Mouse (Mus musculus): ENCODE measurements at regions not wholly inside any gene's neighbourhood (a gene's known extent, or its start where the extent isn't known, plus 50 kb on each side); places are given as distances from the start of the nearest gene placed in this dataset.

- no peaks in the 10 kb centered on the region for H3K9me3 ChIP-seq (ENCODE audit: control insufficient read depth)
- no peak overlapping the region for H3K27ac ChIP-seq (ENCODE audit: low read depth, low read length)
- H3K4me1 ChIP-seq (replicated peaks; ENCODE audit: control insufficient read depth, insufficient read depth, low read length): no peaks in the 10 kb centered on the region
- no peak overlapping the region for H3K4me3 ChIP-seq (ENCODE audit: low read depth, low read length)
- H3K4me2 ChIP-seq (replicated peaks; ENCODE audit: low read depth): no peak overlapping the region
- H3K27me3 ChIP-seq (replicated peaks; ENCODE audit: control insufficient read depth, insufficient read depth, low read length): no peaks in the 10 kb centered on the region
- no peak for ATAC-seq
- H3K9ac ChIP-seq (ENCODE audit: low read depth, low read length): no peak overlapping the region
- no peaks in the 10 kb centered on the region for H3K36me3 ChIP-seq (ENCODE audit: control insufficient read depth, insufficient read depth)
- 56% methylated on average over 11 of the region's 11 CpGs for WGBS
- no peak for TF ChIP-seq CTCF (IDR thresholded peaks at IDR 0.05; ENCODE audit: low read depth)
These were observed 188.6 kb upstream of the Zmiz1 start for GRCm38 (mm10) chr14:25270227-25270876.

DNA sequence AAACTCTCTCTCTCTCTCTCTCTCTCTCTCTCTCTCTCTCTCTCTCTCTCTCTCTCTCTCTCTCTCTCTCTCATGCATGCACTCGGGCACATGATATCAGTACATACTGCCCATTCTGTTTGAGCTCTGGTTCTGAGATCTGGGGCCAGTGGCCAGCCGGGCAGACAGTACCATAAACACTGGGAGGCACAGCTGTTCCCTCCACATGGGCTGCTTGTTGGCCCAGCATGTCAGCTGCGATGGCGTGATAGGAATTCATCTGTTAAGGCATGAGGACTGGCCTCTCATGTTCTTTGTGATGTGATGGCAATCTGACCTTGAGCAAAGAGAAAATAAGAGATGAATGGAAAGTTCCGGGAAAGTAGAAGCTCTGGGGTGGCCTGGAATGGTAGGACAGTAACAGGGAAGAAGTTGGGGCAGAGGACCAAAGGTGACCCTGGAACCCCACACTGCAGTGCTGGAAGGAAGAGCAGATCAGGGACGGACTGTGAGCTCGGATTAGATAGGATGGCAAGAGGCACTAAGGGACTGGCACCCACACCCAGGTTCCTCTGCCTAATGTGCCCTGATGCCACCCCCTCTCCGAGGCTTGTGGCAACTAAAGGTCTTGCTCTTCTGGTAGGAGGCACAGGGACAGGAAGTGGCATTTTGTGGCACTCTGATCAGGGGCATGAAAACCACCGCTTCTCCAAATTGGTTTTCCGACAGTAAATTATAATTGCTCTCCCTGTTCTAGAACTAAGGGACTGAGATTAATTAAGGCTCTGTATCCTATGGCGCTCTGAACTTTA is 186.4 kb upstream of the Zmiz1 start:
- Histone ChIP-seq H3K27me3 (replicated peaks; ENCODE audit: control insufficient read depth, insufficient read depth, low read length) (no peaks in the 10 kb centered on the region), H3K9ac (ENCODE audit: low read depth, low read length) (no peak overlapping the region), H3K4me2 (replicated peaks; ENCODE audit: low read depth) (no peak overlapping the region), H3K36me3 (ENCODE audit: control insufficient read depth, insufficient read depth) (no peaks in the 10 kb centered on the region), H3K4me1 (replicated peaks; ENCODE audit: control insufficient read depth, insufficient read depth, low read length) (no peaks in the 10 kb centered on the region), H3K27ac (ENCODE audit: low read depth, low read length) (no peak overlapping the region), H3K4me3 (ENCODE audit: low read depth, low read length) (no peak overlapping the region), H3K9me3 (ENCODE audit: control insufficient read depth) (no peaks in the 10 kb centered on the region)
- ATAC-seq: no peak
- TF ChIP-seq CTCF (IDR thresholded peaks at IDR 0.05; ENCODE audit: low read depth): no peak
- WGBS: 74% methylated on average over 11 of the region's 11 CpGs

DNA sequence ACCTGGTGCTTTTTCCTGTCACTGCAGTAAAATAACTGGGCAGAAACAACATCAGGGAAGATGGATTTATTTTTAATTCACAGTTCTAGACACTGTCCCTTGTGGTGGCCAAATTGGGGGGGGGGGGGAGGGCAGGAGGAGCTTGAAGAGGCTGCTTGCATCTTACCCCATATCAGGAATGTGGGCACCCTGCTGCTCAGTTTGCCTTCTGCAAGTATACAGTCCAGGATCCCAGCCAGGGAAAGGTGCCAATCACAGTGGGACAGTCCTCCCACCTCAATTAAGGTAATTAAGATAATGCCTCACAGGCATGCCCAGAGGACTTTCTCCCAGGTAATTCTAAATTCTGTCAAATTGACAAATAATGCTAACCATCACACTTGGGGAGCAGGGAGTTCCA is 179.2 kb upstream of the Zmiz1 start:
- no peak for TF ChIP-seq CTCF (IDR thresholded peaks at IDR 0.05; ENCODE audit: low read depth)
- no peak overlapping the region for H3K9ac ChIP-seq (ENCODE audit: low read depth, low read length)
- H3K27me3 ChIP-seq (replicated peaks; ENCODE audit: control insufficient read depth, insufficient read depth, low read length): no peaks in the 10 kb centered on the region
- H3K36me3 ChIP-seq (ENCODE audit: control insufficient read depth, insufficient read depth): no peaks in the 10 kb centered on the region
- no peak overlapping the region for H3K27ac ChIP-seq (ENCODE audit: low read depth, low read length)
- ATAC-seq: no peak
- no peak overlapping the region for H3K4me2 ChIP-seq (replicated peaks; ENCODE audit: low read depth)
- no peaks in the 10 kb centered on the region for H3K4me1 ChIP-seq (replicated peaks; ENCODE audit: control insufficient read depth, insufficient read depth, low read length)
- no peak overlapping the region for H3K4me3 ChIP-seq (ENCODE audit: low read depth, low read length)
- H3K9me3 ChIP-seq (ENCODE audit: control insufficient read depth): no peaks in the 10 kb centered on the region

GRCm38 (mm10) chr14:25292557-25292956 is 166.4 kb upstream of the Zmiz1 start:
- no peak for TF ChIP-seq CTCF (IDR thresholded peaks at IDR 0.05; ENCODE audit: low read depth)
- WGBS: 51% methylated on average over 1 of the region's 1 CpGs
- Histone ChIP-seq H3K9ac (ENCODE audit: low read depth, low read length) (no peak overlapping the region), H3K9me3 (ENCODE audit: control insufficient read depth) (no peaks in the 10 kb centered on the region), H3K4me1 (replicated peaks; ENCODE audit: control insufficient read depth, insufficient read depth, low read length) (no peaks in the 10 kb centered on the region), H3K27ac (ENCODE audit: low read depth, low read length) (no peak overlapping the region), H3K27me3 (replicated peaks; ENCODE audit: control insufficient read depth, insufficient read depth, low read length) (no peaks in the 10 kb centered on the region), H3K4me3 (ENCODE audit: low read depth, low read length) (no peak overlapping the region), H3K4me2 (replicated peaks; ENCODE audit: low read depth) (no peak overlapping the region), H3K36me3 (ENCODE audit: control insufficient read depth, insufficient read depth) (no peaks in the 10 kb centered on the region)
- ATAC-seq: no peak

DNA sequence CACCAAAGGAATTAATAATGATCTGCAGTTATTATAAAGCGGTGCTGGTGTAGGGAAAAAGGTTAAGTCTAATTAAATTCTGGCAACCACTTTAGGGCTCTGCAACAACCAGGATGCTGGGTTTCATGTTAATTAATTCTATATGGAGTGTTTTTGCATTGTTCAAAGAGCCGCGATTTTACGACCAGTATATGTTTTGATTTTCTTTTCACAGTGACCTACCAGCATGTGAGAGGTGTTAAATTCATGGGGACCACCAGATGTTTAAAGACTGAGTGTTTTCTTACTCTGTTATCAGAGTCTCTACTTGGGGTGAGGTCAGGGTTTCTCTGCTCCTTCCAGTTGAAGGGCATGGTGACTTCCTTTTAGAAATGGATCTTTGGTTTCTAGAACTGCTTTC is 164.8 kb upstream of the Zmiz1 start:
- no peak overlapping the region for H3K9ac ChIP-seq (ENCODE audit: low read depth, low read length)
- TF ChIP-seq CTCF (IDR thresholded peaks at IDR 0.05; ENCODE audit: low read depth): no peak
- no peaks in the 10 kb centered on the region for H3K27me3 ChIP-seq (replicated peaks; ENCODE audit: control insufficient read depth, insufficient read depth, low read length)
- no peak overlapping the region for H3K4me2 ChIP-seq (replicated peaks; ENCODE audit: low read depth)
- H3K4me1 ChIP-seq (replicated peaks; ENCODE audit: control insufficient read depth, insufficient read depth, low read length): no peaks in the 10 kb centered on the region
- no peaks in the 10 kb centered on the region for H3K36me3 ChIP-seq (ENCODE audit: control insufficient read depth, insufficient read depth)
- H3K27ac ChIP-seq (ENCODE audit: low read depth, low read length): no peak overlapping the region
- H3K9me3 ChIP-seq (ENCODE audit: control insufficient read depth): no peaks in the 10 kb centered on the region
- ATAC-seq: no peak
- 84% methylated on average over 4 of the region's 4 CpGs for WGBS
- H3K4me3 ChIP-seq (ENCODE audit: low read depth, low read length): no peak overlapping the region

GRCm38 (mm10) chr14:25295688-25296350 is 163.2 kb upstream of the Zmiz1 start:
- WGBS: 77% methylated on average over 5 of the region's 5 CpGs
- Histone ChIP-seq H3K9me3 (ENCODE audit: control insufficient read depth) (no peaks in the 10 kb centered on the region), H3K9ac (ENCODE audit: low read depth, low read length) (no peak overlapping the region), H3K4me2 (replicated peaks; ENCODE audit: low read depth) (no peak overlapping the region), H3K27me3 (replicated peaks; ENCODE audit: control insufficient read depth, insufficient read depth, low read length) (no peaks in the 10 kb centered on the region), H3K27ac (ENCODE audit: low read depth, low read length) (no peak overlapping the region), H3K4me1 (replicated peaks; ENCODE audit: control insufficient read depth, insufficient read depth, low read length) (no peaks in the 10 kb centered on the region), H3K36me3 (ENCODE audit: control insufficient read depth, insufficient read depth) (no peaks in the 10 kb centered on the region), H3K4me3 (ENCODE audit: low read depth, low read length) (no peak overlapping the region)
- no peak for ATAC-seq
- no peak for TF ChIP-seq CTCF (IDR thresholded peaks at IDR 0.05; ENCODE audit: low read depth)

Measured in intestine, postnatal 0 days (tissue).